Mouse (Mus musculus) kidney, adult 11 months (tissue): ENCODE measurements around the gene Zfp771.

Source experiments
- DNase-seq: peaks from one replicate; pipeline ENCODE4 v3.0.0; 2022

Gene Zfp771

DNA sequence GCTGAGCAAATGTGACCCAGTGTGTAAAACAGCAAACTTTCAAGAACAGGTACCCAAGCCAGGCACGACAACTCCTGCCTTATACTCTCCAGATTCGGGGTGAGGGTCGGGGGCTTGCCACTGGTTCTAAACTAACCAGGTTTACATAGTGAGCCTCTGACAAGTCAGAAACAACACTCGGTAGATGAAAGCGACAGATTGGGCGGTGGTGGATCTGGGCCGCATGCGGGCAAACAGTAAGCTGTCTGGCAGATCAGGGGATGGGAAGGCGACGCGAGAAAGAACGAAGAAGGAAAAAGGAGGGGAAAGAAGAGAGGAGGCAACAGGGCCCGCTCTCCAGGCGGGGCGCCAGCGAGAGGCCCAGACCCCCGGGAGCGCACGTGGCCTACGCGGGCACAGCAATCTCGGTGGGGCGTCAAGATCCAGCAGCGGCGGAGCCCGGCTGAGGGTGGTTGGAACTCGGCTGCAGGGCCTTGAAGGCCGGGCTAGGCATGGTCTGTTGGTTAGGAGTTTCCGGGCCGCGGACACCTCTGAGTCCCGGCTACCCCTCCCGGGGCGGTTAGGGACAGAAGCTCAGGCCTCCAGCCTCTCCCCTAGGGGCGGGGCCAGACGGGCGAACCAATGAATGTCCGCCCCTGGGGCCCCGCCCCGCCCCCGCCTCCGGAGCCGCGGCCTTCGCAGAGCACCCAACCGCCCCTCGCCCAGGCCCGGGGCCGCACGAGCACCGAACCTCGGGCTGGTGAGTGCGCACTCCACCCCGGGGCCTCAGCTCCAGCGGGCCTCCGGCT is at the start of gene Zfp771:
Gene Zfp771 (plus strand): TSS at position 405 of the 788 bp plus-strand sequence.
- peak; percentile 97 for DNase-seq

DNA sequence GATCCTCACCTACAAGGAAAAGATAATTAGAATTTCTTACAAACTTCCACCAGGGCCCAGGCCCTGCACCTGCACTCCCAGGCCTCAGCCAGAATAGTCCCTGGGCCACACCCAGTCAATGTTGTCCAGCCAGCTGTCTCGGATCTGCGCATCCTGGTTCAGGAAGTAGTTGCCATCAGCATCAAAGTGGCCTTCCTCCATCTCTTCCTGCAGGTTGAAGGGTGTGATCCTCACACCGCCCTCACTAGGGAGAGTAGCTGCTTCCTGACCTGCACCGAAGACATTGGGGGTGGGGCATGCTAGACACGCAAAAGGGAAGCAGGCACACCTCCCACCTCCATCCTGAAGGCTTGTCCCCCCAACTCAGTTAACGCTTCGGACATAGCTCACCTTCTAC is 49.4 kb upstream of the Zfp771 start:
- DNase-seq = no peak

DNA sequence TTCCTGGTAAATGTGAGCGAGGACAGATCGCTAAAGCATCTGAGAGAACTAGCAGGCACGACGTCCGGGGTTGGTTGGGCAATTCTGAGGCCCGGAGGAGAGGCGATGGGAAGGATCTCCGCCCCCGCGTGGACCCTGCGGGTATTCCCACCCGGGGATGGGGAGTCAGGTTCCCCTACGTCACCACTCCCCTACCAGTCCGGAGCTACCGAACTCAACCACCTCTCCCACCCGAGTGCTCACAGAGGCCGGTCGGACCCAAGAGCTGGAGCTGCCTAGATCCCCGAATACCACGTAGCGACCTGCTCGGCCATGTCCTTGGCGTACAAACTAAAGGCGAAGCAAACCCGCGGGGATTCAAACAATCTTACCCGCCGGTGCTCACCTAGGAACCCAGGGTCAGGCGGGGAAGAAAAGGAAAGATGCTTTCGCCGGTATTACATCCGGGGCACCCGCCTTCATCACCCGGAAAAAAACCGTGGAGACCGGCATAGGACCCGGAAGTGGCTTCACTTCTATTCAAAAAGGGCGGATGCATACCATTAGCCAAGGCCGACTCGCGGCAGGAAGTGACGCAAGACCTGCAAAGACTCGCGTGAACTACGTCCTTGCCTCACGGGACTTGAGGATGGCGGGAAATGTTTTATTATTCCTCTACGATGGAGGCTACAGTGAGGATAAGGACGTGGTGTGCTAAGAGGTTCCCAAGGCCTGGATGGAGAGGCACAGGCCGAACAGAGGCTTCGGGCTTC is 48.4 kb upstream of the Zfp771 start, which contains the start of gene Cd2bp2:
Gene Cd2bp2 (minus strand): TSS at position 507 of the 752 bp plus-strand sequence.
- peak; percentile 97 for DNase-seq

DNA sequence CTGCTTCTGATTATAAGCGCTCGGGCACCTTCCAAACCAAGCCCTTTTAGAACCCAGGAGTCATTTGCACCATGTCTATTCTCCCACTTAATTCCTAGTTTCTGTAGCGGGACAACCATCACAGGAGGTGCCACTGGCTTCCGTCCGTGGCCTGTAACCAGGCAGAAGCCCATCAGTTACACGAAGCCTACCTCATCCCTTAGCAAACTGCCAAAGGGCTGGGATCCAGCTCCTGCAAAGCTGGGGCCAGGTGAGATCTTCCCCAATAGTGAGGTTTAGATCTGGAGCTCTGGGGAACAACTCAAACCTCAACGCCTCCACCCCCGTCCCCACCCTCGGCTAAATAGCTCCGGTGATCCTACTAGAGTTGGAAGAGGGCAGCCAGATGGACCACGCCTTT is 47.6 kb upstream of the Zfp771 start:
- DNase-seq = no peak

DNA sequence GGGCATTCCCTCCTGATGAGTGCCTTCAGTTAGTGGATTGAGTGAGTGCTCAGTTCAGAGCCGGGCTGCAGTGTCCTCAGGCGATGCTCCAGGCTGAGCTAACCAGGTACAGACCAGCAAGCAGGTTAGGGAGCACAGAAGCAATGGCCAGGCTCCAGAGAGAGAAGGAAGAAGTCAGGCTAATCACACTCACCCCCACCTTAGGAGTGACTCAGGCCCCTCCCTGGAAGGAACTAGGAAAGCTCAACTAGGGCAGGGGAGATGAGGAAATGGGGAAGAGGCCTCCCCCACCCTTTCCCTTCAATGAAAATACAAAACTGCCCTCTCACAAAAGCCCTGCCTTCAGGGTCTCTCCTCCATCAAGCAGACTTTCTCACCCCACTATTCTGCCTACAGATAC is 37.5 kb upstream of the Zfp771 start:
- DNase-seq = no peak

DNA sequence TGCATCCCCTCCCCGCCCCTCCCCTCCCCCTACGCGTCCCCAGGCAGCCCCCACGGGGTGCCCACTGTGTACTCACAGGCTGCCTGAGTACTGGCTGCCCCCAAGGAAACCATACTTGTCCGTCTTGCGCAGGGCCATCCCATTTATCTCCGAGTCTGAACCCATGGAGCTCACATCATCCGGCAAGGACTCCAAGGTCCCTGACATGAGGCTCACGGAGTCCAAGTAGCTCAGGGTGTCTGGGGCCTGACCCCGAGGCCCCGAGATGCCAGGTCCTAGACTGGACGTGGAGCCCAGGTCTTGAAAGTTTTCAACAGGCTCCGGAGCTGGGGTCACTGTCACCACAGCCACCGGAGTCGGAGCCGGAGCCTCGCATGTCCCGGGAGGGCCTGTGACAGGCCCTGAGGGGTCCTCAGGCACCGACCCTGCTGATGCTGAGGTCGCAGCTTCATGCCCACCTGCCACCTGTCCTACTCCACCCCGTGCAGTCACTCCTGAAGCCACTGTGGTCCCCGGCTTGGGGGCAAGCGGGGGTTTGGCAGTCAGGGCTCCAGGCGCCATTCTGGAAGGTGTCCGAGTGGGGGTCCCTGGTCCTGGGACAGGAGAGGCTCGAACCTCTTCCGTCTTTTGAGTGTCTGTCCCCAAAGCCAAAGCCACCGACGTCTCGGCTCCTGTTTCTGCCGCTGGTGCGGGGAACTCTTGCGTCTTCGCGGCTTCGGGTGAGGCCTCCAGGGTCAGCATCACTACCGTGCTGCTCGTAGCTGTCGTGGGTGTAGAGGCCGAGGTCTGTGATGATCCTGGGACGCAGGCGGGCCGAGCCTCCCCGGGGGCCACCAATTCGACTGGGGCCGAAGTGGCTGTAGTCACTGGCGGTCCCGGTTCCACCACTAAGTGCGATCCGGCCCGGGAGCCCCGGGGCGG is 36.4 kb upstream of the Zfp771 start:
- DNase-seq = no peak

DNA sequence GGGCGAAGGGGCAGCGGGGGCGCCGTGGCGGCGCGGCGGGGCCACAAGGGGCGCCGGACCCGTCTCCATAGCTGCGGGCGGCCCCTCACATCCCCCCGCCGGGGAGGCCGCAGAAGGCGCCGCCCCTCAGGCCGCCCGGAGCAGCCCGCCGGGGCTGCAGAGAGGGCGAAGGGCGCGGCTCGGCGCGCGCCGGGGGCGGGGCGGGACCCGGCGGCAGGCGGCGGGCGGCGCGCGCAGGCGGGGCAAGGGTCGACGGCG is 35.9 kb upstream of the Zfp771 start, which contains the start of gene Tbc1d10b:
Gene Tbc1d10b (minus strand): TSS at position 174 of the 258 bp plus-strand sequence.
- no peak for DNase-seq

DNA sequence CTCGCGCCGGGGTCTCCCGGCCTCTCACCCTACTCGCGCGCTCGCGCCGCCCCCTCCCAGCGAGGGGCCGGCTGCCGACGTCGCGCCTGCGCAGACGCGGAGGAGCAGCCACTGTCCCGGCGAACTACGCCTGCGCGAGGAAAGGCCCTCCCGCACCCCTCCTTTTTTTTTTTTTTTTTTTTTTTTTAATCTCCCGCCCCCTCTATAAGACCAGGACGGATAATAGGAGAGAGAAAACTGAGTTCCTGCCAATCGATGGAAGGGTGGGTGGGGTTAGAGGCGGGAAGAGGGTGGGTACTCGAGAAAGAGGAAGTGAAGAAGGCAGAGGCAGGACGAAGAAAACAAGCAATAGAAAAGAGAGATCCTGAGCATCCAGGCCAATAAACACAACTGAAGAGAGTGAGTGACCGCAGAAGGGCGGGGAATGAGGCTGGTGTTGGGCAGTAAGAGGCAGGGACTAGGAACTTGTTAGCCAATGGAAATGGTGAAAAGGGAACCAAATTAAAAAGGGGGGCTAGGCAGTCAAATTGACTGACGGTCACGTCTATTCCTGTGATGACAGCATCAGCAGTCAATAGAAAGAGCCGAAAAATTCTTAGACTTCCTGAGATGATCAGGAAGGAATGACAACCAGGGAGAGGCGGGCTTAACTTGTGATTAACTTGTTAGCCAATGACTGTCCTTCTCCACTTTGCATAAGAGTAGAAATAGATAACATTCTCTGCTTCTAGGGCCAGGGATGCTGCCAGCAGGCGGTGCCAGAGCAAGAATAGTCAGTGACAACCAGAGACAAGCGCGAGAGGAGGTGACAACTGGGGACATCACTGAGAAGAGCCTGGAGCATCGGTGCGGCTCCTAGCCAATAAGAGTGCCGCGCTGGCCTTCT is 35.3 kb upstream of the Zfp771 start, which contains the start of gene Mylpf:
Gene Mylpf (plus strand): TSS at position 338 of the 886 bp plus-strand sequence.
- peak; percentile 99 for DNase-seq

DNA sequence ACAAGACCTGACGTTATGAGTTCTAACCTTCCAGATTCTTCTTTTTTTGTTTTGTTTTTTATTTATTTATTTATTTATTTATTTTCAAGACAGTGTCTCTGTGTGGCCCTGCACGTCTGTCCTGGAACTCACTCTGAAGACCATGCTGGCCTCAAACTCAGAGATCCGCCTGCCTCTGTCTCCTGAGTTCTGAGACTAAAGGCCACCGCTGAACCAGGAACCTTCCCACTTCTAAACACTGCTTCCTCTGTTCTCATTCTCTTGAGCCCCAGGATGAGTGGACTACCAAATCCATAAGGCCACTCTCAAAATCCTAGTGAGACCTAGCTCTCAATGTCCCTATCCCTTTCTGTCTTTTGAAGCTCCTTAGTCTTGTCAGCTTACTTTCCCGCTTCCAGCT is 34.2 kb upstream of the Zfp771 start:
- no peak for DNase-seq

DNA sequence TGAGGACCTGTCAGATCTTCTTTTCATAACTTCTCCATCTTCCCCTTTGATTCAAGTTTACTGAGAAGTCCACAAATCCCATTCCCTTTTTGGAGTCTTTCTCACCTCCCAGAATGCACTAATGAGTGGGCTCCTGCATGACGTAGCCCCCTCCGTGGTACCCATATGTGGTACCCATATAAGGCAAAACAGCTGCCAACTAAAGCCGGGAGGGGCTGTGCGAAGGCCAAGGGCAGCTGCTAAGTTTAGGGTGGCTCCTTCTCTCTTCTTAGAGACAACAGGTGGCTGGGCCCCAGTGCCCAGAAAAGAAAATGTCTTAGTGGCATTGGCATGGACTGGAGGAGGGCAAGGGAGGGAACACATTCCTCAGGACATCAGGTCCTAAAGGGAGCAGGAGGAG is 33.8 kb upstream of the Zfp771 start:
- no peak for DNase-seq

DNA sequence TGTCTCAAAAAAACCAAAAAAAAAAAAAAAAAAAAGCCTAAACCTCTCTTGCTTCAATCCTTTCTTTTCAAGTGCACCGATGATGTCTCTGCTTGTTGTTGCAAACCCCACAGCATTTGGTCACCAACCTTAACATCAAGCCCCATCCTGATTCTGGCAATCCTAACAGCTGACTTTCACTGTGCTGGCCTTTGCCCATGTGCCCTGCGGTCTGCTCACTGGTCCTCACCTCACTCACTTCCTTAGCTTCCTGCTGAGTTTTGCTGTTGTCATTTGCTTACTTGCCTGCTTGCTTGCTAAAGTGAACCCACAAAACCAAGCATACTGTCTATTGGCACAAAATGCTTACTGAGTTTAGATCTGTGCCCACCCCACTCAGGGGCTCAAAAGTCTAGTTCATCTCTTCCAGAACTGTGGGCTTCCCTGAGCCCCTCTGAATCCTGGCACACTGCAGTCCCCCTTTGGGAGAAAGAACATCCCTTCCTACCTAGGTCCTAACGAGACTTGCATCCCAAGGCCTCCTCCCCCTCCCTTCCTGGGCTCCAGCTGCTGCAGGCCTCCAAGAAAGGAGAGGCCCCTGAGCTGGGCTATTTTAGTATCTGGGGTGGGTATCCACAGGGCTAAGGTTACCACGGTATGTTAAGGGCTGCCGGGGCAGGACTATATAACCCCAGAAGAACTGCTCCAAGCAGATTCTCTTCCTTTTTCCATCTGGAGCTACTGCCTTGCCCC is 32.9 kb upstream of the Zfp771 start:
- no peak for DNase-seq

DNA sequence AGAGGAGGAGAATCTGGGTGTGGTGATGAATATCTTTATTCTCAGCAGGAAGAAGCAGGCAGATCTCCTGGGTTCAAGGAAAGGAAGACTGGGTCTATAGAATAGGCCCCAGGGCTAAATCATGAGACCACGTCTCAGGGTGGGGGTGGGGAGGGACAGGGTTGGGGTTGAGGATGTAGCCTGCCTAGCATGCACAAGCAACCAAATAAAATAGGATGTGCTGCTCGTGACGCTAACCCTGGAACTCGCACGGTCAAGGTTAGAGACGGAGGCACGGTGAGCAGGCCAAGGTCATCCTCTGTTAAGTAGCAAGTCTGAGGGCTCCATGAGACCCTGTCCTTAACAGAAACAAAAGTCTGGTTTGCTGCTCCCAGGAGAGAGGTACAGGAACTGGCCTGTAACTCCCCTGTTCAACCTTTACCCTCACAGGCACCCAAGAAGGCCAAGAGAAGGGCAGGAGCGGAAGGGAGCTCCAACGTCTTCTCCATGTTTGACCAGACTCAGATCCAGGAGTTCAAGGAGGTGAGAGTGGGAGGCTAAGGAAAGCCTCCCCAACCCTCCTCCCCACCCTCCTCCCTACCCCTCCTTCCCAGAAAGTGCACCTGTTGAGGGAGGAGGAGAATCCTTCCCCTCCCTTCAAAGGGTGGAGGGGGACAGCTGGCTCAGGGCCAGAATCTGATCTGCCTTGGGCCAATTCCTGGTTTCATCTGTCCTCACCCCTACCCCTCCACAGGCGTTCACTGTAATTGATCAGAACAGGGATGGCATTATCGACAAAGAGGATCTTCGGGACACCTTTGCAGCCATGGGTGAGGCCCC is 31.4 kb upstream of the Zfp771 start:
- no peak for DNase-seq

DNA sequence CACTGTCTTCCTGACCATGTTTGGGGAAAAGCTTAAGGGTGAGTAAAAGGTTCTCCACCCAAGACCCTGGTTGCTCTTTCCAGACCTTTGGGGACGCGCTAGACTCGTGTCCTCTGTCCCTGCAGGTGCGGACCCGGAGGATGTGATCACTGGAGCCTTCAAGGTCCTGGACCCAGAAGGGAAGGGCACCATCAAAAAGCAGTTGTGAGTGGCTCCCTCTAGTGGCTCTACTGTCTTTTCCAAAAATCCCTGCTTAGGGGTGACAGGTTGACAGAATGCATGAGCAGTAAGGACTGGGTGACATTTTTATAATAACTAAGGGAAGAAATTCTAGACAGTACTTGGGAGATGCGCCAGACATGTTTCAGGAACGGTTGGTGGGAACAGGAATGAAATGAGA is 30.6 kb upstream of the Zfp771 start:
- DNase-seq = no peak

DNA sequence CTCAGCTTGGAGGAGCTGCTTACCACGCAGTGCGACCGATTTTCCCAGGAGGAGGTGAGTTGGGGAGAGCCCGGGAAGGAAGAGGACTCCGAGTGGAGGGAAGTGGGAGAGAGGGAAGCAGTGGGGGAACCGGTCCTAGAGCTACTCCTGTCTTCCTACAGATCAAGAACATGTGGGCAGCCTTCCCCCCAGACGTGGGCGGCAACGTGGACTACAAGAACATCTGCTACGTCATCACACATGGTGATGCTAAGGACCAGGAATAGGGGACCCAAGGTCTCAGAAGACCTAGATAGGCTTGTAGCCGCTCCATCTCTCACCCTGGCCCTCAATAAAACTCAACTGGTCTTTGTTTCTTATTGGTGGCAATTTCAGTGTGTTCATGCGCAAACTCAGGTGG is 30.1 kb upstream of the Zfp771 start:
- no peak for DNase-seq

DNA sequence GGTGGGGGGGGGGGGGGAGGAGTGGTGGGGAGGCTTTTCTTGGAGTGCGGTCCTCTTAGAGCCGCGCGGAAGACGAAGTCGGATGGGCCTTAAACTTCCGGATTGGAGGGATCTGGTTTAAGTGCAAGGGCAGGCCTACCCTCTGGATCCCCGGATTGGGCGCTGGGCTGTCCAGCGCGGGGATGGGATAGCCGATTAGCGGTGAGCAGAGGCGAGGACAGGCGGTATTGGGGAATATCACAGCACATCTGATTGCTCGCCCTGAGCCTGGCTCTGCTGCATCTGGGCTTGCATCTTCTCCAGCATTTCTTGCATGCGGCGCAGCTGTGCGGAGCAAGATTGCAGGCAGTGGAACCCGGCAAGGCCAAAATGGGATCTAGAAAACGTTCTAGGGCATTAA is 29.6 kb upstream of the Zfp771 start:
- no peak for DNase-seq

DNA sequence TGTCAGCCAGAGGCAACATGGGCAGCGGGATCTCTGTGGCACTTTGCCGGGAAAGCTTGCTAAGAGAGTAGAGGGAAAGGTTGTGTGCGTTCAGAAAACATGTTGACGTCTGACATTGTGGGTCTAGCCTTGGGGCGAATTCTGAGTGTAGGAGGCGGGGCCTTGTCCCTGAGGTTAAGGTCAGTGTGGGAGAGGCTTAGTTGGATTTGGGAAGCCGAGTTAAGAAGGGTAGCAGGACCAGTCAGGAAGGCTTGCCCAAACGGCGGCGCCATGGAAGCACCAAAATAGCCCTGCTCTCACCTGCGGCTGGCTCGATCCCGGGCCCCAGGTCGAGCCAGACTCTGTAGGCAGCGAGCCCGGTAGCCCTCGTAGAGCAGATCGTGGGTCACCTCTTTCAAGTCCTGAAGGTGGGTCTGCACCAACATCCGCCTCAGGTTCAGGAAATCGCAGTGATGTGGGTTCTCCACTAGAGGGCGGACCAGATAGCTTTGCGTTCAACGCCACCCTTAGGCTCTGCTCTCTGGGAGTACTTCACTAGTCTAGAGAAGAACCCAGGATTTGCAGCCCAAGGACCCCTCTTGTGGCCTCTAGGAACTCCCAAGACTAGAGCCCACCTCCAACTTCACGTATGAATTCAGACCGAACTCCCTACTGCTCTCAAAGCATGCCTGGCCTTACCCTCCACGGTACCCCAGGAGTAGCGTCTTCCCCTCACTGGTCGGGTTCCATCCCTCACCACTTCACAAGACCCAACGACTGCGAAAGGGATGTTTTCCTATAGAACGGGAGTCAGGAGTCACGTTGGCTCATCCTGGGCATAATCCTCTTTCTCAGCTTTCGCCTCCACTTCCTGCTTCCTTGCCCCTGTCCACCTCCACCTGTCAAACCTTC is 28.8 kb upstream of the Zfp771 start:
- DNase-seq = peak; percentile 67

DNA sequence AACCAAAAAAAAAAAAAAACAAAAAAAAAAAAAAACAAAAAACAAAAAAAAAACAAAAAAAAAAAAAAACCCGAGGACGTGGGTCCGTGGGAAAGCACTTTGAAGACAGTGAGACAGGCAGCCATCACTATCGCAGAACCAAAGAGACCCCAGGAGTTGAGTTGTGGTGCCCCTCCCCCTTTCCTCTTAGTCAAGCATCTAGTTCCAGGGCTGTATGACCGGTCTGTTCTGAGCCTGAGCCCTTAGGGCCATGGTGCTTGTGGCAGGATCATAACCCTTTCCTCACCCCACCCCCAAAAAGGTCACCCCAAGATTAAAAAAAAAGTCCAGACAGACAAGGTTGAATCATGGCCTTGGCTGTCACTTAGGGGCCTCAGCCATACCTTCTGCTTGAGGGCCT is 27.8 kb upstream of the Zfp771 start:
- no peak for DNase-seq

DNA sequence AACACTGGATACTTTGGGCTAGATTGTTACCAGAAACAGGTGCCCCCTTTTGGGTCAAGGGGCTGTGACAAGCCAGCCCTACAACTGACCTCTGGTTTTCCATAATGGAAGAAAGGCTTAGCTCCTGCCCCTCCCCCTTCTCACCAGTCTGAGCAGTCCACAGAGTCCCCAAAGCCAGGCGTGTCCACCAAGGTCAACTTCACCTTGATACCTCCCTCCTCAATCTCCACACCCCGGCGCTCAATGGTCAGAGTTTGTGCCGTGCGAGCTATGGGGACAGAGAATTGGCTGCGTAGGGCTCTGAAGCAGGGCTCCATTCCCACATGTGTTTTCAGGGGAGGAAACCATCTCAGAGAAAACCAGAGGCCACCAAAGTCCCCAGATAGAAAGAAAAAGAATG is 26.6 kb upstream of the Zfp771 start:
- no peak for DNase-seq

DNA sequence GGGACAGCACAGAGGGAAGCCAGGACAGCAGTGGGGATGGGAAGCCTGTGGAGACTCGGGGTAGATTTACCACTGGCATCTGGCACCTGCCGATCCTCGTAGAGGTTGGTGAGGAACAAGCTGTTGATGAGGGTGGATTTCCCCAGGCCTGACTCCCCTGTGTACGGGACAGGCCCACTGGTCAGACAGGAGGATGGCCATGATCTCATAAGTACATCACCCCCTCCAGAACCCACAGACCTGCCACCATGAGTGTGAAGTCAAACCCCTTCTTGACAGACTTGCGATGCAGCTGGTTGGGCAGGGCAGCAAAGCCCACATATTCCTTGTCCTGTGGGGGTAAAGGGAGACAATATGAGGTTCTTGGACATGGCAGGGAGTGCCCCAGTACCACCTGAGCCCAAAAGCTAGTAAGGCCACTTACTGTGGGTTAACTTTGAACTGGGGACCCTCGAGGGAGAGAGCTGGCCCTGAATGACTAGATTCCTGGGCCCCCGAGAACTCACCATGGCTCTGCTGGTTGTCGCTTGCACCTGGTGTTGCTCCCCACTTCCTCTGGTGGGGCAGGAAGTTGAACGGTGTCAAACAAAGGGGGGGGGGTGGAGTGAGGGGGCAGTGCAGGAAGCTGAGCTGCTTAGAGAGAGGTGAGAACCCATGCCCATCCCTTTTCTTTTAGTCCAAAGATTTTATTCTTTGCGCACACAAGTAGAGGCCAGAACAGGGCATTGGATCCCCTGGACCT is 26.0 kb upstream of the Zfp771 start:
- no peak for DNase-seq
